Mouse (Mus musculus): Measurements from ENCODE around the gene Fgf6. TPM values are rescaled to one million over a fixed set of nuclear protein-coding genes. Genes with fewer than 3 reads are reported as not detected.

Gene Fgf6
- not detected in 2 replicates for total RNA-seq (2017)

GRCm38 (mm10) chr6:127014906-127015770 lies at the start of gene Fgf6:
Fgf6 (plus strand) TSS chr6:127015586.
- no peak for ATAC-seq (replicated peaks in 1 of 2; ENCODE audit: insufficient read depth in 1 of 2, low FRiP score in 2 of 2, low TSS enrichment in 1 of 2, low read depth in 1 of 2, poor library complexity in 2 of 2, severe bottlenecking in 2 of 2)

GRCm38 (mm10) chr6:126966241-126967026 lies 49.0 kb upstream of the Fgf6 start:
- no peak for ATAC-seq (replicated peaks in 1 of 2; ENCODE audit: insufficient read depth in 1 of 2, low FRiP score in 2 of 2, low TSS enrichment in 1 of 2, low read depth in 1 of 2, poor library complexity in 2 of 2, severe bottlenecking in 2 of 2)

GRCm38 (mm10) chr6:126981539-126982234 lies 33.7 kb upstream of the Fgf6 start:
- peak; percentile 37 to 48; a peak in 1 of 4 replicates for ATAC-seq (replicated peaks in 1 of 2; ENCODE audit: insufficient read depth in 1 of 2, low FRiP score in 2 of 2, low TSS enrichment in 1 of 2, low read depth in 1 of 2, poor library complexity in 2 of 2, severe bottlenecking in 2 of 2)

- no peak for ATAC-seq (replicated peaks in 1 of 2; ENCODE audit: insufficient read depth in 1 of 2, low FRiP score in 2 of 2, low TSS enrichment in 1 of 2, low read depth in 1 of 2, poor library complexity in 2 of 2, severe bottlenecking in 2 of 2)
Observed at GRCm38 (mm10) chr6:126993676-126994075, 21.7 kb upstream of the Fgf6 start.

- no peak for ATAC-seq (replicated peaks in 1 of 2; ENCODE audit: insufficient read depth in 1 of 2, low FRiP score in 2 of 2, low TSS enrichment in 1 of 2, low read depth in 1 of 2, poor library complexity in 2 of 2, severe bottlenecking in 2 of 2)
Observed at GRCm38 (mm10) chr6:126995494-126995893, 19.9 kb upstream of the Fgf6 start.

GRCm38 (mm10) chr6:126996399-126996798 lies 19.0 kb upstream of the Fgf6 start:
- peak; percentile 97 to 99 for ATAC-seq (replicated peaks in 1 of 2; ENCODE audit: insufficient read depth in 1 of 2, low FRiP score in 2 of 2, low TSS enrichment in 1 of 2, low read depth in 1 of 2, poor library complexity in 2 of 2, severe bottlenecking in 2 of 2)

- ATAC-seq (replicated peaks in 1 of 2; ENCODE audit: insufficient read depth in 1 of 2, low FRiP score in 2 of 2, low TSS enrichment in 1 of 2, low read depth in 1 of 2, poor library complexity in 2 of 2, severe bottlenecking in 2 of 2) = no peak
Observed at GRCm38 (mm10) chr6:127005646-127006045, 9.7 kb upstream of the Fgf6 start.

- ATAC-seq (replicated peaks in 1 of 2; ENCODE audit: insufficient read depth in 1 of 2, low FRiP score in 2 of 2, low TSS enrichment in 1 of 2, low read depth in 1 of 2, poor library complexity in 2 of 2, severe bottlenecking in 2 of 2) = no peak
Observed at GRCm38 (mm10) chr6:127006551-127006950, 8.8 kb upstream of the Fgf6 start.

GRCm38 (mm10) chr6:127010021-127010420 lies 5.4 kb upstream of the Fgf6 start:
- no peak for ATAC-seq (replicated peaks in 1 of 2; ENCODE audit: insufficient read depth in 1 of 2, low FRiP score in 2 of 2, low TSS enrichment in 1 of 2, low read depth in 1 of 2, poor library complexity in 2 of 2, severe bottlenecking in 2 of 2)

- ATAC-seq (replicated peaks in 1 of 2; ENCODE audit: insufficient read depth in 1 of 2, low FRiP score in 2 of 2, low TSS enrichment in 1 of 2, low read depth in 1 of 2, poor library complexity in 2 of 2, severe bottlenecking in 2 of 2) = no peak
Observed at GRCm38 (mm10) chr6:127011947-127012535, 3.3 kb upstream of the Fgf6 start.

GRCm38 (mm10) chr6:127019254-127019653 lies 3.9 kb downstream of the Fgf6 start:
- no peak for ATAC-seq (replicated peaks in 1 of 2; ENCODE audit: insufficient read depth in 1 of 2, low FRiP score in 2 of 2, low TSS enrichment in 1 of 2, low read depth in 1 of 2, poor library complexity in 2 of 2, severe bottlenecking in 2 of 2)

- ATAC-seq (replicated peaks in 1 of 2; ENCODE audit: insufficient read depth in 1 of 2, low FRiP score in 2 of 2, low TSS enrichment in 1 of 2, low read depth in 1 of 2, poor library complexity in 2 of 2, severe bottlenecking in 2 of 2) = no peak
Observed at GRCm38 (mm10) chr6:127020431-127020830, 5.0 kb downstream of the Fgf6 start.

- ATAC-seq (replicated peaks in 1 of 2; ENCODE audit: insufficient read depth in 1 of 2, low FRiP score in 2 of 2, low TSS enrichment in 1 of 2, low read depth in 1 of 2, poor library complexity in 2 of 2, severe bottlenecking in 2 of 2) = no peak
Observed at GRCm38 (mm10) chr6:127024836-127025235, 9.4 kb downstream of the Fgf6 start.

- peak; percentile 82 to 90 for ATAC-seq (replicated peaks in 1 of 2; ENCODE audit: insufficient read depth in 1 of 2, low FRiP score in 2 of 2, low TSS enrichment in 1 of 2, low read depth in 1 of 2, poor library complexity in 2 of 2, severe bottlenecking in 2 of 2)
Observed at GRCm38 (mm10) chr6:127034760-127035159, 19.4 kb downstream of the Fgf6 start.

- ATAC-seq (replicated peaks in 1 of 2; ENCODE audit: insufficient read depth in 1 of 2, low FRiP score in 2 of 2, low TSS enrichment in 1 of 2, low read depth in 1 of 2, poor library complexity in 2 of 2, severe bottlenecking in 2 of 2) = no peak
Observed at GRCm38 (mm10) chr6:127044909-127045308, 29.5 kb downstream of the Fgf6 start.

- no peak for ATAC-seq (replicated peaks in 1 of 2; ENCODE audit: insufficient read depth in 1 of 2, low FRiP score in 2 of 2, low TSS enrichment in 1 of 2, low read depth in 1 of 2, poor library complexity in 2 of 2, severe bottlenecking in 2 of 2)
Observed at GRCm38 (mm10) chr6:127050847-127051246, 35.5 kb downstream of the Fgf6 start.

- ATAC-seq (replicated peaks in 1 of 2; ENCODE audit: insufficient read depth in 1 of 2, low FRiP score in 2 of 2, low TSS enrichment in 1 of 2, low read depth in 1 of 2, poor library complexity in 2 of 2, severe bottlenecking in 2 of 2) = no peak
Observed at GRCm38 (mm10) chr6:127056990-127057588, 41.7 kb downstream of the Fgf6 start.
